Mouse (Mus musculus) lung, embryonic 16.5 days (tissue): ENCODE data around the gene Tsc22d1. TPM values are rescaled to one million over a fixed set of nuclear protein-coding genes. Genes with fewer than 3 reads are reported as not detected.

Experiments used
- ATAC-seq: fragments of 200-750 bp; cut with Nextera tagmentation; 2 replicates; pipeline ENCODE4 v1.8.0; 2017; ENCODE audit warnings: low read depth, mild to moderate bottlenecking, moderate library complexity
- H3K27ac ChIP-seq: fragments of 300-500 bp; sonication (generic); 2 replicates; pipeline ENCODE4 v1.5.1; 2014; ENCODE audit warnings: mild to moderate bottlenecking, control low read depth, low read length
- H3K27me3 ChIP-seq: fragments of 300-500 bp; sonication (generic); 2 replicates; pipeline ENCODE4 v1.6.1; 2014; ENCODE audit warnings: low read depth, low read length, mixed read lengths; ENCODE audit not compliant: control insufficient read depth, insufficient read depth
- H3K36me3 ChIP-seq: fragments of 300-500 bp; sonication (generic); 2 replicates; pipeline ENCODE4 v1.6.1; 2014; ENCODE audit warnings: low read length; ENCODE audit not compliant: control insufficient read depth, insufficient read depth
- H3K4me1 ChIP-seq: fragments of 300-500 bp; sonication (generic); replicated peaks from 2 replicates; pipeline ENCODE4 v1.6.1; 2014; ENCODE audit warnings: low read length, mixed read lengths; ENCODE audit not compliant: control insufficient read depth, insufficient read depth
- H3K4me2 ChIP-seq: fragments of 300-500 bp; sonication (generic); 2 replicates; pipeline ENCODE4 v1.6.1; 2014; ENCODE audit warnings: low read depth, low read length, control low read depth
- H3K4me3 ChIP-seq: fragments of 300-500 bp; sonication (generic); 2 replicates; pipeline ENCODE4 v1.5.1; 2014; ENCODE audit warnings: mild to moderate bottlenecking, low read length, control low read depth
- H3K9ac ChIP-seq: fragments of 300-500 bp; sonication (generic); 2 replicates; pipeline ENCODE4 v1.6.1; 2014; ENCODE audit warnings: low read length, control low read depth
- H3K9me3 ChIP-seq: fragments of 300-500 bp; sonication (generic); 2 replicates; pipeline ENCODE4 v1.6.1; 2016; ENCODE audit warnings: low read length; ENCODE audit not compliant: control insufficient read depth
- WGBS: fragments of 180-500 bp; shearing (Covaris S2); extraction: QIAGEN DNeasy Blood & Tissue Kit; methylation state at CpG from one replicate; pipeline ENCODE4 v1.1.7; 2014; 5-methylcytosine and 5-hydroxymethylcytosine counted together
- polyA plus RNA-seq: library from polyadenylated mRNA; unstranded; fragments of >200 nt; fragmentation: Nextera tagmentation; extraction: Ambion mirVana; gene quantifications from 2 replicates; pipeline ENCODE4 v1.2.1, GENCODE M21; 2015

Gene Tsc22d1
- polyA plus RNA-seq, 1 experiment from 2014 or later = 737 TPM

GRCm38 (mm10) chr14:76505101-76505438 is 90.3 kb downstream of the Tsc22d1 start:
- Histone ChIP-seq H3K9ac (peak overlapping the region; percentile 91), H3K27me3 (no peaks in the 10 kb centered on the region), H3K9me3 (no peaks in the 10 kb centered on the region), H3K4me2 (peak overlapping the region; percentile 92), H3K27ac (peak overlapping the region; percentile 99), H3K4me1 (peaks cover 21% of the 10 kb centered on the region), H3K36me3 (peaks cover 24% of the 10 kb centered on the region), H3K4me3 (peak overlapping the region; percentile 90)
- no peak for ATAC-seq
- under 1% methylated on average over 10 of the region's 10 CpGs for WGBS

- H3K9ac ChIP-seq = peak overlapping the region; percentile 91
- H3K9me3 ChIP-seq = no peaks in the 10 kb centered on the region
- H3K4me2 ChIP-seq = peak overlapping the region; percentile 92
- no peaks in the 10 kb centered on the region for H3K27me3 ChIP-seq
- peak; percentile 85 for ATAC-seq
- 0% methylated on average over 30 of the region's 31 CpGs for WGBS
- peak overlapping the region; percentile 90 for H3K4me3 ChIP-seq
- H3K27ac ChIP-seq = peak overlapping the region; percentile 99
- peaks cover 16% of the 10 kb centered on the region for H3K4me1 ChIP-seq
- H3K36me3 ChIP-seq = peaks cover 24% of the 10 kb centered on the region
Observed at GRCm38 (mm10) chr14:76505439-76506220, 90.9 kb downstream of the Tsc22d1 start.

- ATAC-seq = no peak
- no peaks in the 10 kb centered on the region for H3K27me3 ChIP-seq
- H3K4me2 ChIP-seq = peak overlapping the region; percentile 92
- peaks cover 24% of the 10 kb centered on the region for H3K36me3 ChIP-seq
- H3K27ac ChIP-seq = peak overlapping the region; percentile 99
- H3K9me3 ChIP-seq = no peaks in the 10 kb centered on the region
- H3K4me3 ChIP-seq = peak overlapping the region; percentile 90
- peaks cover 15% of the 10 kb centered on the region; the same call in 1 of the 2 replicates for H3K4me1 ChIP-seq
- 36% methylated on average over 27 of the region's 27 CpGs for WGBS
- H3K9ac ChIP-seq = peak overlapping the region; percentile 91
Observed at GRCm38 (mm10) chr14:76506425-76507205, 91.9 kb downstream of the Tsc22d1 start.

DNA sequence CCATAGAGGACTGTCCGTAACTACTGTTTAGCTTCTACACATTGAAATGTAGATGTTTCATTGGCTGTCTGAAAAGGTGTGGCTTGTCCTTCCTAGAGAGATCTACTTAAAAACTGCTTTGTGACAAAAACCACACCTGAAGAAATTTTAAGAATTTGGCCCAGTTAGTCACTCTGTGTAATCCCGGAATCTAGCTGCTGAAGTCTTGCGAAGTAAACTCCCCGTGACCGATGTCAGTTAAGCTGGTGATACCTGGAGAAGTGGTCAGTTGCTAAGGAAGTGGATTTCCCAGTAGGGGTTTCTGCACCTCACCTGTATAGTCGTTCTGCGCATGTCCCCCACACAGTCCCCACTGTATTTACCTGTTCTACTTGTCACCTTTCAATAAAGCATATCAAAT is 92.6 kb downstream of the Tsc22d1 start:
- Histone ChIP-seq H3K27ac (0 out of 2 replicates have a peak overlapping the region, but pooled peaks have one; percentile 99), H3K4me3 (peak overlapping the region; percentile 90)
- WGBS = 73% methylated on average over 7 of the region's 7 CpGs

DNA sequence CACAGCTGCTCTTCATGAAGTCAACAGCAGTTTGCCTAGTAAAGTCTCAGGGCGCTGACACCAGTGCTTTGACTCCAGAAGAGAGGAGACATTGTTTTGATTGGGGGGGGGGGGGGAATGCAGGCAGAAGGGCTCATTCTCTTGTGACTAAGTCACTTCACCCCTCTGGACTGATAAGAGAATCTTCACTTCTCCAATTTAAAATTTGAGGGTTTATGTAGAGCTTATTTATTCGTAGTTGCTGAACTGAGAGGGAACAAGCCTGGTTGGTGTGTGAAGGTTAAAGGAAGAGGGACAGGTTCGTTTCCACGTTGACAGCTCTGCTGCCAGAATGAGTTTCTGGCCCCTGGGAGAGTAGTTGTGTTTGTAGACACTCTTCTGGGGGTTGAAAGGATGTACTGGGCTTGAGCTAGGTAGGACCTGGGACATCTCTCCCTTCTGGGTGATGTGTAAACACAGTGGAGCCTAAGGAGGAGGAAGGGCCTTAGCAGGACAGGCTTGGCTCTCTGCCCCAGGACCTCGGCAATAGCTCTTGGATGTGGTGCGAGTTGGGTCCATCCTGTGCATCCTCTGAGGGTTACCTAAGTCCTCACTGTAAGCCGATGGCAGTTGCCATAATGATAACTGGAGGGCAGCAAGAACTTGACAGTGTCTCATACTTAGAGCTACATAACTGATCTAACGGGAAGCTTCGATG is 93.2 kb downstream of the Tsc22d1 start:
- H3K4me1 ChIP-seq = peaks cover 18% of the 10 kb centered on the region; the same call in 1 of the 2 replicates
- peaks cover 24% of the 10 kb centered on the region for H3K36me3 ChIP-seq
- H3K27ac ChIP-seq = peak overlapping the region; percentile 2
- H3K9ac ChIP-seq = no peak overlapping the region
- no peaks in the 10 kb centered on the region for H3K27me3 ChIP-seq
- 69% methylated on average over 9 of the region's 9 CpGs for WGBS
- no peaks in the 10 kb centered on the region for H3K9me3 ChIP-seq
- peak overlapping the region; percentile 92; the same call in 1 of the 2 replicates for H3K4me2 ChIP-seq
- no peak for ATAC-seq
- H3K4me3 ChIP-seq = peak overlapping the region; percentile 90

More for the DNA sequence above, 92.6 kb downstream of the Tsc22d1 start:
- Histone ChIP-seq H3K9me3 (no peaks in the 10 kb centered on the region), H3K4me1 (peaks cover 15% of the 10 kb centered on the region; the same call in 1 of the 2 replicates), H3K36me3 (peaks cover 24% of the 10 kb centered on the region), H3K27me3 (no peaks in the 10 kb centered on the region), H3K4me2 (peak overlapping the region; percentile 92), H3K9ac (peak overlapping the region; percentile 17; the same call in 1 of the 2 replicates)
- no peak for ATAC-seq

DNA sequence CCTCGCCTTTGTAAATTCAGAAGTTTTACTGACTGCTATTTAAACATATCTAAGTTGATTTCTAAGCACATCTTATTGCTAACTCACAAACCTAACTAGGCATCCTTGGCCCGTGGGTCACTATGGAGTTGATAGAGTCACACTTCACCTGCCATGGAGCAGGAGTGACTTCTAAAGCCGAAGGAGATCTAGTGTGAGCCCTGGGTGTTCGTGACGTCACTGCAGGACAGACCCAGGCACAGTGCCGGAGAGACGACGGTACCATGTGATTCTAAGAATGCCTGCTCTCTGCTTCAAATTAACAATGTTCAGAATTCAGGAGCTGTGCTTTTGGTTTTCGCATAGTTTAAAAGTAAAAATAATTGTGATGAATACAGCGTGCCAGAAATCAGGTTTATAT is 93.9 kb downstream of the Tsc22d1 start:
- Histone ChIP-seq H3K4me3 (no peak overlapping the region), H3K9me3 (no peaks in the 10 kb centered on the region), H3K27ac (no peak overlapping the region), H3K4me1 (peaks cover 19% of the 10 kb centered on the region), H3K27me3 (no peaks in the 10 kb centered on the region), H3K9ac (no peak overlapping the region), H3K4me2 (no peak overlapping the region), H3K36me3 (peaks cover 24% of the 10 kb centered on the region)
- 67% methylated on average over 10 of the region's 10 CpGs for WGBS
- no peak for ATAC-seq

DNA sequence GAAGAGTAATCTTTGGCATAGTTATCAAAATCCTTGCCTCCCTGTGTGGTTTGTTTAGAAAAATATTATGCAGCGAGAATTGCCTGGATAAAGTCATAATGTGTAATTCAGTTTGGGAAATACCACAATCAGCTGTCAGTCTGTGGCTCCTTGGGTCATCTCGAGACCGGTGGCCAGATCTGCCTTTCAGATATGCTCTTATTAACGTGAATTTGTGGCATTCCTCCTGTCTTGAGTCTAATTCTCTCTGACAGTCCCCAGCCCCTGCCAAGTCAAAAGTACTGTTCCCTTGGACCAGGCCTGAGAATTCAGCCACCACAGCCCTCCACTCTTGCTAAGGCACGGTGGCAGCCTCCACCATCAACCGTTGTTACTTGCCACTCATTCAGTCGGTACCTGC is 97.2 kb downstream of the Tsc22d1 start:
- H3K27me3 ChIP-seq = no peaks in the 10 kb centered on the region
- no peak overlapping the region for H3K9ac ChIP-seq
- H3K4me2 ChIP-seq = no peak overlapping the region
- H3K4me1 ChIP-seq = peaks cover 28% of the 10 kb centered on the region
- H3K4me3 ChIP-seq = no peak overlapping the region
- no peak overlapping the region for H3K27ac ChIP-seq
- no peaks in the 10 kb centered on the region for H3K9me3 ChIP-seq
- peaks cover 16% of the 10 kb centered on the region for H3K36me3 ChIP-seq
- 81% methylated on average over 7 of the region's 7 CpGs for WGBS
- ATAC-seq = no peak

- Histone ChIP-seq H3K4me3 (no peak overlapping the region), H3K36me3 (peaks cover 3% of the 10 kb centered on the region; the same call in 1 of the 2 replicates), H3K27ac (peak overlapping the region; percentile 17; the same call in 1 of the 2 replicates), H3K4me2 (no peak overlapping the region; the same call in 1 of the 2 replicates), H3K4me1 (peaks cover 26% of the 10 kb centered on the region), H3K27me3 (no peaks in the 10 kb centered on the region), H3K9ac (peak overlapping the region; percentile 30; the same call in 1 of the 2 replicates), H3K9me3 (no peaks in the 10 kb centered on the region)
- WGBS = 30% methylated on average over 11 of the region's 11 CpGs
- ATAC-seq = peak; percentile 19; the same call in 1 of the 2 replicates
Observed at GRCm38 (mm10) chr14:76513395-76514049, 98.8 kb downstream of the Tsc22d1 start.
